Mouse (Mus musculus): ENCODE measurements around the gene Nat8f3. TPM values are rescaled to one million over a fixed set of nuclear protein-coding genes. Genes with fewer than 3 reads are reported as not detected.
A peak's percentile ranks its signal among the peaks of the same experiment; 100 is the strongest.
"Not testable (repeated sequence)": the region's sequence is repeated elsewhere in the genome, so short reads cannot be mapped to it uniquely, and the experiment has no call there.

Nat8f3 gene
- under 1 TPM in 1 of 2 experiments, not detected in 1; 0.35 TPM for total RNA-seq (2021)

- DNase-seq = peak; percentile 43 to 46
- intact Hi-C loops (cut with DNase I) = not testable (repeated sequence)
Measured at GRCm38 (mm10) chr6:85765532-85765931, at the start of gene Nat8f3. Gene Nat8f3 (minus strand): TSS chr6:85765754.

DNA sequence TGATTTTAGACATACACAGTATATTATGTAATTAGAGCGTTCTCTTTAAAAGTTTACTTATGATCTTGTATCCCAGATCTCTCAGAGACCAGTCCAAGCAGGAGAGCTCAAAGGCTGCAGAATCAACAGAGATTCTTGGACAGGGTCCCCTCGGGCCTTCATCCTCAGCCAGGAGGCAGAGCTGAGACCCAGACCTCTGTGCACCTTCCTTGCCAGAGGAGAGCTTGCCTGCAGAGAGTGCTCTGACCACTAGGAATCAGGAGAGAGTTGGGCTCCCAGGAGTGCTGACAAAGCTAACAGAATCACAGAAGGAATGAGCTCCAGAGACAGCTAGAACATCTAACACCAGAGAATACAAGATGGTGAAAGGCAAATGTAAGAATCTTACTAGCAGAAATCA lies 47.8 kb upstream of the Nat8f3 start:
- DNase-seq = no peak
- intact Hi-C loops (cut with DNase I) = no loop called here

- DNase-seq; intact Hi-C loops (cut with DNase I): not testable (repeated sequence)
Measured at GRCm38 (mm10) chr6:85810942-85811537, 45.5 kb upstream of the Nat8f3 start.

- DNase-seq; intact Hi-C loops (cut with DNase I): not testable (repeated sequence)
Measured at GRCm38 (mm10) chr6:85810514-85810913, 45.0 kb upstream of the Nat8f3 start.

DNA sequence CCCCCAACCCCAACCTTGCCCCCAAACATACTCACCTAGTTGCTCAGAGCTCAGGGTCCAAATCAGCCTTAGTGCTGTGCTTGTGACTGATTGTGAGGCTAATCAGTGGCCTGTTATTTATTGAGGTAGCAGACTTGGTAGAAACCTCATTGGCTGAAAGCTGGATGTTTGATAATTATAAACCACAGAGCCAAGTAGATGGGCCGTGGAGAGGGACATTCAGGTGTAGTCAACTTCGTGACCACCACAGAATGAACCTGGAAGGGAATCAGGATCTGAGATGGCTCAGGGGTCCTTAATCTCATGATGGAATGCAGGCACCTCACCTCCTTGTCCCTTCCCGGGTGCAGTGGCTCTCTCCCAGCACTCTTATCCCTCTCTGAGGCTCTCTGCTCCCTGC lies 44.2 kb upstream of the Nat8f3 start:
- DNase-seq; intact Hi-C loops (cut with DNase I): not testable (repeated sequence)

GRCm38 (mm10) chr6:85803180-85803579 lies 37.6 kb upstream of the Nat8f3 start:
- peak; percentile 14 to 39 for DNase-seq
- intact Hi-C loops (cut with DNase I) = not testable (repeated sequence)

- intact Hi-C loops (cut with DNase I); DNase-seq: not testable (repeated sequence)
Measured at GRCm38 (mm10) chr6:85763127-85764070, 2.2 kb downstream of the Nat8f3 start.

- intact Hi-C loops (cut with DNase I); DNase-seq: not testable (repeated sequence)
Measured at GRCm38 (mm10) chr6:85762678-85763077, 2.9 kb downstream of the Nat8f3 start.

DNA sequence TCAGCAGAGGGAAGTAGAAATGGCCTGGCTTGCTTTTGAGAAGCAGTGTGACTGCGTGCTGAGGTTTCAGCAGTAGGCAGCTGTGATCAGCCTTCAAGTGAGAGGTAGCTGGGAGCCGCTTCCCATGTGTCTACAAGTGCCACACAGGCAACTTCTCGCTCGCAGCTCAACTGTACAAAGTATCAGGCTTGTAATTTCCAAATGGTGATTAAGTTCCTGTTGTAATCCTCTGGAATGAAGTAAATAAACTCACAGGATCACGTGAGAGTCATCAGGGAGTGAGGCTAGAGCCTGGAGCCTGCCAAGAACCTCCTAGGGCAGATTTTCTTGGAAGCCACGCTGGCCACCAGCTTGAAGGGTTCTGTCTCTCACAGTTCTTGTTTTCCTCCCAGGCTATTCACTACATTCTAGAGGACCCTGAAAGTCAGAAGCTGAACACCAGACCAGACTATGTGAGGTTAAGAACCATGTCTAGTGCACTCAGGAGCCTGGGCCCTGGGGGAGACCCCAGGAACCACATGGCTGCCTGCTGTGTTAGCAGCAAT lies 9.8 kb downstream of the Nat8f3 start:
- DNase-seq = peak in 1 of 2 experiments; percentile 26

GRCm38 (mm10) chr6:85713105-85713504 lies 52.4 kb downstream of the Nat8f3 start, which contains the start of gene Nat8f7:
Gene Nat8f7 (minus strand): TSS chr6:85713205.
- DNase-seq; intact Hi-C loops (cut with DNase I): not testable (repeated sequence)

More for the DNA sequence above, 9.8 kb downstream of the Nat8f3 start:
- intact Hi-C loops (cut with DNase I) = not testable (repeated sequence)

DNA sequence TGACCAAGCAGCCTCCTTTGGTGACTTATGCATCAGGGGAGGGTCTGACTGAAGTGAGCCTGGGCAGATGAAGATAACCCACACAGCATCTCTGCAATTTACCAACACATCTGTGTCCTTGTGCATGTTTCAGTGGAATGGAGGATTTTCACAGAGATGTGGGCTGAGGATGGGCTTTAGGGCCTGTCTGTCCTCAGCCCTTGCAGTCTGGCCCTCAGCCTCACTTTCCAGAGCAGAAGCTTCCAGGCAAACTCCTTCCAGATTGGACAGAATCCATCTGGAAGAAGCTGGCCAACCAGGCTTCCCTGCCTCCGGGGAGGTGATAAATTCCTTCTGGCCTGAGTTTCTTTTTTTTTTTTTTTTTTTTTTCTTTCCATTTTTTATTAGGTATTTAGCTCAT lies 55.9 kb downstream of the Nat8f3 start:
- intact Hi-C loops (cut with DNase I); DNase-seq: not testable (repeated sequence)

- DNase-seq = peak in 1 of 2 experiments; percentile 14
- intact Hi-C loops (cut with DNase I) = not testable (repeated sequence)
Measured at GRCm38 (mm10) chr6:85709206-85709605, 56.3 kb downstream of the Nat8f3 start.

GRCm38 (mm10) chr6:85701943-85702342 lies 63.6 kb downstream of the Nat8f3 start:
- intact Hi-C loops (cut with DNase I) = not testable (repeated sequence)
- peak; percentile 43 to 49 for DNase-seq

Small RNA genes within 50 kb of the gene (microRNA-seq; reads per million reads assigned to microRNA genes)
- gene Gm27317 (ENCODE audit: borderline number of aligned reads in 2 of 2) = 0 reads per million in 2 experiments
- 0 reads per million in 2 experiments for gene Mir6375 (ENCODE audit: borderline number of aligned reads in 2 of 2)

Other genes with a start within 250 kb of the Nat8f3 start
- gene Alms1, start 178.2 kb downstream of the Nat8f3 start, total RNA-seq (2021) = 1 to 10 TPM; 2.1 to 2.4 TPM
- not detected for gene Nat8f7, start 52.5 kb downstream of the Nat8f3 start, total RNA-seq (2021)
- not detected for gene Nat8f6, start 55.2 kb upstream of the Nat8f3 start, total RNA-seq (2021)
- not detected for gene Nat8f5, start 55.2 kb upstream of the Nat8f3 start, total RNA-seq (2021)
- not detected for gene Nat8, start 66.3 kb upstream of the Nat8f3 start, total RNA-seq (2021)
- not detected for gene Nat8f2, start 103.4 kb upstream of the Nat8f3 start, total RNA-seq (2021)
- gene Nat8f4, start 139.1 kb upstream of the Nat8f3 start, total RNA-seq (2021) = under 1 TPM; 0.61 to 0.95 TPM
- gene Tprkb, start 146.1 kb upstream of the Nat8f3 start, total RNA-seq (2021) = 10 to 100 TPM; 10.9 to 13.2 TPM
- 1 to 10 TPM; 2.9 to 3.1 TPM for gene Nat8f1, start 149.9 kb upstream of the Nat8f3 start, total RNA-seq (2021)
- 10 to 100 TPM; 41.3 to 44.8 TPM for gene Dusp11, start 195.9 kb upstream of the Nat8f3 start, total RNA-seq (2021)

All from heart, postnatal 36 days (tissue).